Mouse (Mus musculus) C2C12 (cell line): ENCODE data around the gene Nop10. TPM values are rescaled to one million over a fixed set of nuclear protein-coding genes. Genes with fewer than 3 reads are reported as not detected.

Experiments
- H3K27me3 ChIP-seq: one replicate; pipeline ENCODE4 v1.6.1; 2011; ENCODE audit not compliant: control insufficient read depth, insufficient read depth, insufficient read length
- H3K36me3 ChIP-seq: one replicate; pipeline ENCODE4 v1.6.1; 2011; ENCODE audit not compliant: control insufficient read depth, insufficient read depth
- H3K4me3 ChIP-seq: one replicate; pipeline ENCODE4 v1.5.1; 2011; ENCODE audit warnings: mild to moderate bottlenecking, control low read depth; ENCODE audit not compliant: poor library complexity, insufficient read depth, severe bottlenecking
- H3K79me2 ChIP-seq: one replicate; pipeline ENCODE4 v1.6.1; 2011; ENCODE audit not compliant: control insufficient read depth, insufficient read depth
- H3K79me3 ChIP-seq: one replicate; pipeline ENCODE4 v1.6.1; 2011; ENCODE audit warnings: low read depth, control low read depth
- H3ac ChIP-seq: one replicate; pipeline ENCODE3; 2011; ENCODE audit warnings: low read depth; ENCODE audit not compliant: control insufficient read depth, insufficient read length
- CEBPB ChIP-seq: IDR thresholded peaks from one replicate; pipeline ENCODE4 v1.6.1; 2011; ENCODE audit warnings: low read depth, mild to moderate bottlenecking, control low read depth, moderate library complexity
- CTCF ChIP-seq: IDR thresholded peaks from one replicate; pipeline ENCODE4 v1.5.1; 2011; ENCODE audit not compliant: control insufficient read depth, insufficient read depth, insufficient read length
- FOSL1 ChIP-seq: IDR thresholded peaks from one replicate; pipeline ENCODE4 v1.8.0; 2011; ENCODE audit warnings: mild to moderate bottlenecking, low read length; ENCODE audit not compliant: poor library complexity, insufficient read depth, severe bottlenecking
- MAX ChIP-seq: IDR thresholded peaks from one replicate; pipeline ENCODE4 v1.6.1; 2011; ENCODE audit warnings: mild to moderate bottlenecking, control low read depth
- MYOD1 ChIP-seq: IDR thresholded peaks from one replicate; pipeline ENCODE4 v1.6.1; 2011; ENCODE audit warnings: low read depth; ENCODE audit not compliant: control insufficient read depth, insufficient read length
- MYOG ChIP-seq: IDR thresholded peaks from one replicate; pipeline ENCODE4 v1.6.1; 2011; ENCODE audit not compliant: control insufficient read depth, insufficient read length; ENCODE audit errors: extremely low read depth
- USF1 ChIP-seq: IDR thresholded peaks from one replicate; pipeline ENCODE4 v1.6.1; 2011; ENCODE audit warnings: low read depth, mild to moderate bottlenecking, control low read depth, moderate library complexity
- long read RNA-seq, 2 experiments: library from polyadenylated mRNA; unstranded; transcript quantifications; one replicate each; pipeline ENCODE4 v2.0.0; 2019 to 2020
- polyA plus RNA-seq: library from polyadenylated mRNA; unstranded; fragments of >200 nt; fragmentation: generic; extraction: Trizol; gene quantifications from one replicate; pipeline ENCODE4 v1.2.1, GENCODE M21; 2012; ENCODE audit warnings: missing spikeins

The Nop10 gene
- polyA plus RNA-seq: 139 TPM
- long read RNA-seq, experiment 1, transcript Nop10-201 (2 exons, 1,109 nt): major isoform, 124 of 128 reads
- long read RNA-seq, experiment 1, partial matches to known transcripts: 3 of 128 reads
- long read RNA-seq, experiment 1, other reads (novel, unspliced or antisense): 1 of 128 reads
- long read RNA-seq, experiment 2, transcript Nop10-201 (2 exons, 1,109 nt): major isoform, 21 of 21 reads
- long read RNA-seq, experiment 2, partial matches to known transcripts: 0 of 21 reads
- long read RNA-seq, experiment 2, other reads (novel, unspliced or antisense): 0 of 21 reads

DNA sequence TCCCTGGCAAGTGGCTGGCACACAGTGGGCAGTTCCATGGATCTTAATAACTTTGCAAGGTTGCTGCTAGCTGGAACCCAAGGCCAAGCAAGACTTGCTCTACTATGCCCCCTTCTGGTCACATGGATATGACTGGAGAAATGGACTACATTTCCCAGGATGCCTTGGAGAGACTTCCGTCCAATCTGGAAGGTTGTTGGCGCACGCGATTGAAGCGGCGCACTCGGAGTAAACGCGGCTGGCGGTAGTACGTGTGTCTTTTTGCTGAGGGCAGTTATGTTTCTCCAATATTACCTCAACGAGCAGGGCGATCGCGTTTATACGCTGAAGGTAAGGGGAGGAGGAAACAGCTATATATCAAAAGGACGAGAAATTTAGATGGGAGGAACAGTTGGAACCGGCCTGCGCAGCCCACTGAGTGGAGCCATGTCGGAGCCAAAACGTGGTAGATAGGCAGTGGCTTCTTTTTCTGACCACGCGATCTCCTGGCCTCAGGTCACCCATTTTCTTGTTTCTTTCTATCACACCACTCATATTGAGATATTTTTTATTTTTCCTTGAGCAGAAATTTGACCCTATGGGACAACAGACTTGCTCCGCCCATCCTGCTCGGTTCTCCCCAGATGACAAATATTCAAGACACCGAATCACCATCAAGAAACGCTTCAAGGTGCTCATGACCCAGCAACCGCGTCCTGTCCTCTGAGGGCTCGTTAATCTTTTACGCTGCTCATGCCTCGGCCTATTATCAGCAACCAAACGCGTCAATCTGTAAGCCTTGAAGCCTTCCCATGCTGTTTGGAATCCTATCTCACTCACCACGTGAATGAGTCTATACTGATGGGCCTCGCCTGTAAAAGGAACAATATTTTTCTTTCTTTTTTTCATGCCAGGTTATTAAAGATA is at the start of gene Nop10:
Gene Nop10 (plus strand): TSS at position 179 of the 906 bp plus-strand sequence.
- H3K27me3 ChIP-seq: no peaks in the 10 kb centered on the region
- no peak for TF ChIP-seq FOSL1
- TF ChIP-seq USF1: peak; percentile 14
- peak; percentile 81 for TF ChIP-seq MAX
- peak; percentile 47 for TF ChIP-seq CTCF
- H3K4me3 ChIP-seq: peak within 1 kb of the TSS; percentile 64
- peaks cover 35% of the 10 kb centered on the region for H3K79me2 ChIP-seq
- H3K36me3 ChIP-seq: no peaks in the 10 kb centered on the region
- H3K79me3 ChIP-seq: peaks cover 14% of the 10 kb centered on the region
- peak within 1 kb of the TSS; percentile 70 for H3ac ChIP-seq

DNA sequence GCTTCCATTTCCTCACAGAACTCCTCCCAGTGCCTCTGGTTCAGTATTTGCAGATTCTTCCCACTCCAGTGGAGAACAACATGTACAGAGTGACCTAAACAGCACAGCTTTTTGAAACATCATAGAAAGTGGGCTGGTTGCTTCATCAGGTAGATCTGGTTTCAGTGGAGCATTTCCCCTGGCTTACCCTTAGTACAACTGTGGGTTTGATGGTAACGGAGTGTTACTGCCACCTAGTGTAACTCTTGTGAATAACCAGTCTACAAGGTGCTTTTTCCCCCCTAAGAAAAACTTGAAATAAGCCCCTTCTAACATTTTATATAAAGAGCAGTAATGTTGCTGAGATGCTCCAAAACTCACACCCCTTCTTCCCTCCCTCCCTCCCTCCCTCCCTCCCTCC is 45.7 kb upstream of the Nop10 start:
- TF ChIP-seq CTCF: no peak
- TF ChIP-seq USF1: no peak
- no peak for TF ChIP-seq FOSL1
- TF ChIP-seq MAX: no peak
- Histone ChIP-seq H3K36me3 (no peaks in the 10 kb centered on the region), H3K79me3 (no peaks in the 10 kb centered on the region), H3ac (no peak overlapping the region), H3K27me3 (no peaks in the 10 kb centered on the region), H3K4me3 (no peak overlapping the region), H3K79me2 (no peaks in the 10 kb centered on the region)

GRCm38 (mm10) chr2:112217614-112218013 is 44.1 kb upstream of the Nop10 start:
- TF ChIP-seq MYOG (no peak), FOSL1 (no peak), CTCF (no peak), USF1 (no peak), MAX (no peak), MYOD1 (no peak), CEBPB (no peak)
- no peaks in the 10 kb centered on the region for H3K79me3 ChIP-seq
- H3K4me3 ChIP-seq: no peak overlapping the region
- no peak overlapping the region for H3ac ChIP-seq
- H3K36me3 ChIP-seq: no peaks in the 10 kb centered on the region
- no peaks in the 10 kb centered on the region for H3K79me2 ChIP-seq
- H3K27me3 ChIP-seq: no peaks in the 10 kb centered on the region

DNA sequence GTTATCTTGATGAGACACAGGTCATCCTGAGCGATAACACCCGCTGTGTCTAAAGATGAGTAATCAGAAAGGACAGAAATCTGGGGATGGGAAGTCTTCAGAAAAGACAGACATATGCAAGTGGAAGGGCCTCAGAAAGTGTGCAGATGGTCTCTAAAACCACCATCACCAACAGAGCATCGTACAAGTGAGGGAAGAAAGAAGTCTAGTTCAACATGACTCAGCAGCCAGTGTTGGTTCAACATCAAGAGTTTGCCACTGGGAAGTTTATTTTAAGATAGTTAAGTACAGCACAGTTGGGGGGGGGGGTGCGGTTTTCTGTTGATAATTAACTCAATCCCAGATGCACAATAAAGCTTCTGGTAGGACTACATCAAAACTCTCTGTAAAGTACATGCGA is 40.8 kb upstream of the Nop10 start:
- Histone ChIP-seq H3K79me2 (no peaks in the 10 kb centered on the region), H3K79me3 (no peaks in the 10 kb centered on the region), H3K4me3 (no peak overlapping the region), H3ac (no peak overlapping the region), H3K27me3 (no peaks in the 10 kb centered on the region), H3K36me3 (no peaks in the 10 kb centered on the region)
- TF ChIP-seq MYOG (no peak), USF1 (no peak), FOSL1 (no peak), MYOD1 (no peak), CTCF (no peak), MAX (no peak), CEBPB (no peak)

DNA sequence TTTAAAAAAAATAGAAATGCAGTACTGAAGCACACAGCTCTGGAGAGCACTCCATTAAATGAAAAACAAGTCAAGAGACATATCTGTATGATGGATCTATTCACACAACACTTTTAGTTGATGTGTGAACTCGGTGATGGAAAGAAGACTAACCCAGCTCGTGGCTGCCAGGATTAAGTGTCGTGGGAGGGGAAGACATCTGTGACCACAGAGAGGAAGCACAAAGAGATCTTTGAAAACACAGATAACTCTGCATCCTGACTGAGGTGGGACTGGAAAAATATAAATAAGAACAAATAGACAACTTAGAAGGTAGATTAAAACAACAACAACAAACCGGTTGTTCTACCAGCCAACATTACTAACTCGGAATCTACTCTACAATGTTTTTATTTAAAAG is 39.1 kb upstream of the Nop10 start:
- Histone ChIP-seq H3K79me3 (no peaks in the 10 kb centered on the region), H3K79me2 (no peaks in the 10 kb centered on the region), H3K36me3 (no peaks in the 10 kb centered on the region), H3K27me3 (no peaks in the 10 kb centered on the region), H3ac (no peak overlapping the region), H3K4me3 (no peak overlapping the region)
- TF ChIP-seq FOSL1: no peak
- TF ChIP-seq MYOD1: no peak
- no peak for TF ChIP-seq CTCF
- no peak for TF ChIP-seq CEBPB
- TF ChIP-seq MYOG: no peak
- TF ChIP-seq MAX: no peak
- no peak for TF ChIP-seq USF1
